Mouse (Mus musculus) left cerebral cortex, adult 2 months (tissue): ENCODE results near the gene Sstr5. TPM values are rescaled to one million over a fixed set of nuclear protein-coding genes. Genes with fewer than 3 reads are reported as not detected.
A peak's percentile ranks its signal among the peaks of the same experiment; 100 is the strongest.

Experiments used
- DNase-seq, 2 experiments: peaks; one replicate each; pipeline ENCODE4 v3.0.0; 2021 to 2022; ENCODE audit warnings: low spot score in 2 of 2, mixed read lengths in 1 of 2; ENCODE audit errors: extremely low spot score in 1 of 2
- H3K27ac ChIP-seq: fragments of 200-600 bp; 2 replicates; pipeline ENCODE4 v1.8.1; 2022
- H3K4me3 ChIP-seq: fragments of 200-600 bp; 2 replicates; pipeline ENCODE4 v1.8.1; 2022
- CTCF ChIP-seq: fragments of 200-600 bp; IDR thresholded peaks from 2 replicates; pipeline ENCODE4 v1.8.1; 2022; ENCODE audit warnings: antibody characterized with exemption, mild to moderate bottlenecking, moderate library complexity
- intact Hi-C: fragments of 180-260 bp; cut with DNase I; formaldehyde crosslinking; loops from one replicate; pipeline ENCODE4 v1.15.1; 2025
- long read RNA-seq, 2 experiments: library from polyadenylated mRNA; stranded (forward); transcript quantifications; one replicate each; pipeline ENCODE4 v2.0.0; 2021; ENCODE audit warnings: borderline mapping rate in 2 of 2
- total RNA-seq, 2 experiments: library from RNA; stranded (reverse); gene quantifications; 2 replicates each; pipeline ENCODE4 v1.2.3; 2021

Sstr5 gene
- total RNA-seq = under 1 TPM; 0.18 to 0.21 TPM
- long read RNA-seq, experiment 1, partial matches to known transcripts = 0 of 1 reads
- long read RNA-seq, experiment 1, other reads (novel, unspliced or antisense) = 0 of 1 reads
- long read RNA-seq, experiment 2, partial matches to known transcripts = 0 of 2 reads
- long read RNA-seq, experiment 2, other reads (novel, unspliced or antisense) = 0 of 2 reads

GRCm38 (mm10) chr17:25497013-25497412, at the start of gene Sstr5:
Gene Sstr5 (minus strand): TSS chr17:25497288.
- Histone ChIP-seq H3K4me3 (no peak within 1 kb of the TSS), H3K27ac (no peak within 1 kb of the TSS)
- TF ChIP-seq CTCF = no peak
- no peak for DNase-seq
- intact Hi-C loops = no loop called here

- intact Hi-C loops = no loop called here
Observed at GRCm38 (mm10) chr17:25541768-25542167, 44.7 kb upstream of the Sstr5 start.

GRCm38 (mm10) chr17:25540731-25541130, 43.6 kb upstream of the Sstr5 start:
- no peak for DNase-seq
- Histone ChIP-seq H3K4me3 (no peak overlapping the region), H3K27ac (no peak overlapping the region)
- intact Hi-C loops = no loop called here
- TF ChIP-seq CTCF = no peak

More at GRCm38 (mm10) chr17:25541768-25542167, 44.7 kb upstream of the Sstr5 start:
- no peak overlapping the region for H3K27ac ChIP-seq
- DNase-seq = no peak
- no peak overlapping the region for H3K4me3 ChIP-seq
- no peak for TF ChIP-seq CTCF

GRCm38 (mm10) chr17:25538945-25539875, 42.1 kb upstream of the Sstr5 start:
- peak; percentile 39 to 49 for DNase-seq
- Histone ChIP-seq H3K27ac (peak overlapping the region; percentile 30), H3K4me3 (no peak overlapping the region)
- intact Hi-C loops = no loop called here
- TF ChIP-seq CTCF = no peak

- no peak for TF ChIP-seq CTCF
- Histone ChIP-seq H3K4me3 (no peak overlapping the region), H3K27ac (no peak overlapping the region)
- intact Hi-C loops = no loop called here
- no peak for DNase-seq
Observed at GRCm38 (mm10) chr17:25530357-25531022, 33.4 kb upstream of the Sstr5 start.

- H3K4me3 ChIP-seq = no peak overlapping the region
- intact Hi-C loops = no loop called here
- H3K27ac ChIP-seq = no peak overlapping the region
- no peak for TF ChIP-seq CTCF
- no peak for DNase-seq
Observed at GRCm38 (mm10) chr17:25522080-25522479, 25.0 kb upstream of the Sstr5 start.

GRCm38 (mm10) chr17:25520492-25520891, 23.4 kb upstream of the Sstr5 start:
- intact Hi-C loops = no loop called here
- no peak for DNase-seq
- Histone ChIP-seq H3K27ac (peak overlapping the region; percentile 56), H3K4me3 (no peak overlapping the region)
- no peak for TF ChIP-seq CTCF

- intact Hi-C loops = no loop called here
- H3K27ac ChIP-seq = peak overlapping the region; percentile 56
- no peak for TF ChIP-seq CTCF
- no peak overlapping the region for H3K4me3 ChIP-seq
- peak in 1 of 2 experiments; percentile 24 for DNase-seq
Observed at GRCm38 (mm10) chr17:25519511-25519910, 22.4 kb upstream of the Sstr5 start.

GRCm38 (mm10) chr17:25518144-25518543, 21.1 kb upstream of the Sstr5 start:
- H3K4me3 ChIP-seq = no peak overlapping the region
- TF ChIP-seq CTCF = no peak
- peak overlapping the region; percentile 70 for H3K27ac ChIP-seq
- peak; percentile 29 to 51 for DNase-seq
- intact Hi-C loops = no loop called here

GRCm38 (mm10) chr17:25516315-25516714, 19.2 kb upstream of the Sstr5 start:
- TF ChIP-seq CTCF = no peak
- H3K27ac ChIP-seq = no peak overlapping the region
- intact Hi-C loops = no loop called here
- no peak overlapping the region for H3K4me3 ChIP-seq
- no peak for DNase-seq

- no peak for TF ChIP-seq CTCF
- no peak for DNase-seq
- no peak overlapping the region for H3K4me3 ChIP-seq
- no peak overlapping the region for H3K27ac ChIP-seq
- intact Hi-C loops = no loop called here
Observed at GRCm38 (mm10) chr17:25514055-25514454, 17.0 kb upstream of the Sstr5 start.

- intact Hi-C loops = no loop called here
- Histone ChIP-seq H3K4me3 (no peak overlapping the region), H3K27ac (no peak overlapping the region)
- DNase-seq = no peak
- no peak for TF ChIP-seq CTCF
Observed at GRCm38 (mm10) chr17:25511876-25512275, 14.8 kb upstream of the Sstr5 start.
